Mouse (Mus musculus): ENCODE data around the gene D5Ertd577e.
"Not testable (repeated sequence)": the region's sequence is repeated elsewhere in the genome, so short reads cannot be mapped to it uniquely, and the experiment has no call there.

Gene D5Ertd577e

DNA sequence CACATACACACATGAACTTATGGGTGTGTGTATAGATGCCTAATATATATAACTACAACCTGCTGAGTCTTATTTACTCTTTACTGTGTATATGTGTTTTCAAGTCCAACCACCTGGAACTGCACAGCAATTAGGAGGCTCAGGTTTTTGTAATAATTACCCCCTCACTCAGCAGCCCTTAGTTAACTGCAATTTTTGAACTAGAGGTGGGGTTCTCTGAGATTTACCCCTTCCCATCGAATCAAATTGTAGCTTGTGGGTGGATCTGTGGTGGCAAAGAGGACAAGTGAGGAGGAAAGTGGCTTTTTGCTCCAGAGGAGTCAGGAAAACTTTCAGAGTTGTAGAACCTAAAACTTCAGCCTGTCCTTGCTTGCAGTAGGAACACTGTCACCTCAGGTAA lies at the start of gene D5Ertd577e:
D5Ertd577e (plus strand) TSS at position 301 of the 400 bp plus-strand sequence.
- not testable (repeated sequence) for DNase-seq (ENCODE audit: low read depth, low spot score); H3K36me3 ChIP-seq (ENCODE audit: control insufficient read depth, insufficient read depth, low read length, poor library complexity, severe bottlenecking); H3K27me3 ChIP-seq (ENCODE audit: control insufficient read depth, insufficient read depth, low read length, poor library complexity, severe bottlenecking)

DNA sequence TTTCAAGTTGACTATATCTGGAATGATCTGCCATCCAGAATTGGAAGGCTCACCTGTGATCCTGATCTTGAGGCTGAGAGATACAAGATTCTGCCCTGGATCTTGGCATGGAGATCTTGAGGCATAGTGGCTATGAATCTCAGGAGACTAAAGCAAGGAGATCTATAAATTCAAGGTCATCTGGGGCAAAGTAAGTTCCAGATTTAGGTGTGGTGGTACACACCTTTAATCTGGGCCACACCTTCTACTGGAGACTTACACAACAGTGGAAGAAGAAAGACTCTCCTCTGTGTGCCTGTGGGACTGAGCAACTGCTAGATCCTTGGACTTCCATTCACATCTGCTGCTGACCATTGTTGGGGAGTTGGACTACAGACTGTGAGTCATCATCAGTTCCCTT lies 53.9 kb downstream of the D5Ertd577e start, which contains the start of gene Gm3286:
Gm3286 (plus strand) TSS at position 301 of the 400 bp plus-strand sequence.
- not testable (repeated sequence) for H3K36me3 ChIP-seq (ENCODE audit: control insufficient read depth, insufficient read depth, low read length, poor library complexity, severe bottlenecking); DNase-seq (ENCODE audit: low read depth, low spot score); H3K27me3 ChIP-seq (ENCODE audit: control insufficient read depth, insufficient read depth, low read length, poor library complexity, severe bottlenecking)
